Mouse (Mus musculus) kidney, adult 8-10 months (tissue): Measurements from ENCODE around the gene Ly6g.
"Not testable (repeated sequence)": the region's sequence is repeated elsewhere in the genome, so short reads cannot be mapped to it uniquely, and the experiment has no call there.

Experiments used
- DNase-seq, 2 experiments: peaks; one replicate each; pipeline ENCODE4 v3.0.0; 2022

Gene Ly6g

DNA sequence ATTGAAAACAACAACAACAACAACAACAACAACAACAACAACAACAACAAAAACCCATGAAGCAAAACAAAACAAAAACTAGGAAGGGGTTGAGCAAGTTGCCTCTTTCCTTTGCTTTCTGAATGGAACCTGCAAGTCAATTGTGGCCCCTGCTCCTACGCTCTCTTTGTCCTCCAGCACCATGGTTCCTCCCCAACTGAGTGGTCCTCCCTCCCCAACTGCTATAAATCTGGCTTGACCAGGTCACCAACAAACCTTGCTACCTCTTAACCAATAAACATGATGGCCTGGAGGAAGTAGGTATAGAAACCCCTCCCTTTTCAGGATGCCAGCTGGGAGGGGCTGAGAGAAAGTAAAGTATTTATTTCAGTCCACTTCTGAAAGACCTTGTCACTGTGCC, at the start of gene Ly6g:
TSS of gene Ly6g (plus strand) at position 301 of the 400 bp plus-strand sequence.
- DNase-seq: no peak

GRCm38 (mm10) chr15:75110424-75110823, 44.6 kb upstream of the Ly6g start:
- not testable (repeated sequence) for DNase-seq

DNA sequence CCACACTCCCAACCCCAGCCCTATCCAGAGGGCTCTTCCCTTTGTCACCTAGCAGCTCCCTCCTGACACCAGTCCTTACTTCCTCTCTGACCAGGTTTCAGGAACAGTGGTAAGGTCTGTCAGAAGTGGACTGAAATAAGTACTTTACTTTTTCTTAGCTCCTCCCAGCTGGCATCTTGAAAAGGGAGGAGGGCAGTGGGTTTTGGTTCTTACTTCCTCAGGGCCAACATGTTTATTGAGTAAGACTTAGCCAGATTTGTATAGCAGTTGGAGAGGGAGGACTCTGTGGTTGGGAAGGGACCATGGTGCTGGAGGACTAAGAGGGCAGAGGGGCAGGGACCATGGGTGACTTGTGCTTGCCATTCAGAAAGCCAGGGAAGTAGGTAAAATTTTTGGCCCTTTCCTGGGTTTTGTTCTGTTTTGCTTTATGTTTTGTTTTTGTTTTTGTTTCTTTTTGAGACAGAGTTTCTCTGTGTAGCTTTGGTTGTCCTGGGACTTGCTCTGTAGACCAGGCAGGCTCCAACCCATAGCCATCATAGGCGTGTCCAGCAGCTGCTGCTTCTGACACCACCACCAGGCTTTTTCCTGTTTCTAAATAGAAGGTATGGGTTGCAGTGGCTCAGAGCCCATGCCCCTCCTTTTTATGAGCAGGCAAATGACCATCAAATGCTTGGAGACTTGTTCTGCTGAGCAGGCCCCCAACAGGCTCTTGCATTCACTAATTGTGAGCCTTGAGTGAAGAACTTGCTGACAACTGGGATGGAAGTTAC, 43.0 kb upstream of the Ly6g start, which contains the start of gene Ly6c2:
TSS of gene Ly6c2 (minus strand) at position 110 of the 770 bp plus-strand sequence.
- not testable (repeated sequence) for DNase-seq

GRCm38 (mm10) chr15:75116525-75116924, 38.5 kb upstream of the Ly6g start:
- DNase-seq: no peak

DNA sequence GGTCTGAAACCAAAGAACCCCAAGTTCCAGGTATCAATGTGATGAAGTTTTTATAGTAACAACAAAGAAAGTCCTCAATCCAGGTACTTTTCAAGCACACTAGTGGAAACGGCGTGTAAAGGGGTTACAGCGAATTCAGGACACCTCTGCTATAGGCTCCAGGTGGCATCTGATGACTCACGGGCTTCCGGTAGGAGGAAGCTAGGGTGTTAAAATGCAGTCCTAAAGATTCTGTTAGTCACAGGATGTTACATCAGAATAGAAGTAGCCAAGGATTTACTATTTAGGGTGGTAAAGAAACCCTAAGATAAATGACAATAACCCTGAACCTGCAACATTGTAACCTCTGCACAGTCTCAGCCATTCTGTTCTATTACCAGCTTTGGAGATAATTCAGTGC, 37.6 kb upstream of the Ly6g start:
- DNase-seq: not testable (repeated sequence)

GRCm38 (mm10) chr15:75118742-75119141, 36.3 kb upstream of the Ly6g start:
- peak in 1 of 2 experiments; percentile 41 for DNase-seq

- no peak for DNase-seq
These were observed 35.0 kb upstream of the Ly6g start for GRCm38 (mm10) chr15:75120066-75120465.

- peak in 1 of 2 experiments; percentile 50 for DNase-seq
These were observed 22.7 kb upstream of the Ly6g start for GRCm38 (mm10) chr15:75132346-75132745.

DNA sequence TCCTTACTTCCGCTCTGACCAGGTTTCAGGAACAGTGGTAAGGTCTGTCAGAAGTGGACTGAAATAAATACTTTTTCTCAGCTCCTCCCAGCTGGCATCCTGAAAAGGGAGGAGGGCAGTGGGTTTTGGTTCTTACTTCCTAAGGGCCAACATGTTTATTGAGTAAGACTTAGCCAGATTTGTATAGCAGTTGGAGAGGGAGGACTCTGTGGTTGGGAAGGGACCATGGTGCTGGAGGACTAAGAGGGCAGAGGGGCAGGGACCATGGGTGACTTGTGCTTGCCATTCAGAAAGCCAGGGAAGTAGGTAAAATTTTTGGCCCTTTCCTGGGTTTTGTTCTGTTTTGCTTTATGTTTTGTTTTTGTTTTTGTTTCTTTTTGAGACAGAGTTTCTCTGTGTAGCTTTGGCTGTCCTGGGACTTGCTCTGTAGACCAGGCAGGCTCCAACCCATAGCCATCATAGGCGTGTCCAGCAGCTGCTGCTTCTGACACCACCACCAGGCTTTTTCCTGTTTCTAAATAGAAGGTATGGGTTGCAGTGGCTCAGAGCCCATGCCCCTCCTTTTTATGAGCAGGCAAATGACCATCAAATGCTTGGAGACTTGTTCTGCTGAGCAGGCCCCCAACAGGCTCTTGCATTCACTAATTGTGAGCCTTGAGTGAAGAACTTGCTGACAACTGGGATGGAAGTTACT, 19.8 kb upstream of the Ly6g start:
- not testable (repeated sequence) for DNase-seq

- not testable (repeated sequence) for DNase-seq
These were observed 17.3 kb upstream of the Ly6g start for GRCm38 (mm10) chr15:75137739-75138138.

DNA sequence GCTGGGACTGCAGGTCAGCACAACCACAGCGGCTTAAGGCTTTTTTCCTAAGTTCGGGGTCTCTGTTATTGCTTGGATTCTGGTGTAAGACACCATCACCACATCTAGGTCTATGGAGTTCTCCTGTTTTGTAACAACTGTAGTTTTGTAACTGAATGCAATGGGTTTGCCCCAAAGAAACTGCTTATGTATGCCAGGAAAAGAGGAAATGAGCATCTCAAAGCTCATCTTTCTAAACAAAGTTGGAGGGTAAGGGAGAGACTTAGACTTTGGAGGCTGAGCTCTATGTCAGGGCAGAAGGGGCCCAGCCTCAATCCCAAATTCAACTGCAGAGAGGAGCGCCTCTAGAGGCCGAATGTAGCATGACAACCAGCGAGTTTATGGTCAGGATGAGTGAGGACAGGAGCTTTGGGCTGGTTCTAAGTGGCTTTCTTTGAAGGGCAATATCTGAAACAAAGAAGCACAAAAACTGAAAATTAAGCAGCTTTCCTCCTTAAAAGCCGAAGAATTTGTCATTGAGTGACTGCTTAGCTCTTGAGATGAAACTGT, 13.2 kb upstream of the Ly6g start:
- peak in 1 of 2 experiments; percentile 44 for DNase-seq

DNA sequence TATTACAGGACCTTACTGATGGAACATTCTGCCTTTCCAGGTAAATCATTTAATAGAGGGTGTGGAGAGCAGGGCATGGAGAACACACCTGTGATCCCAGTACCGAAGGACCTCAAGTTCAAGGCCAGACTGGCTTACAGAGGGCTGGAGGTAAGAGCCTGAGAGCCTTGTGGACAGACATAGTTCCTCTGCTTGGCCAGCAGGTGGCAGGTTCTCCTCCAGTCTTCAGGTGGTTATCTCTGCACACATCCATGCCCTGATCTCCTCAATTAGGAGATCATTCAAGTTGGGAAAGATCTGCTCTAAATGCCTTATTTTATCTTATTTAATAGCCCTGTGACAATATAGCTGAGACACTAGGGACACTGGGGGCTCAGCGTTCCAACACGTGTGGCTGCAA, 11.3 kb upstream of the Ly6g start:
- DNase-seq: no peak

GRCm38 (mm10) chr15:75153087-75153486, 2.0 kb upstream of the Ly6g start:
- DNase-seq: no peak

- no peak for DNase-seq
These were observed 2.6 kb downstream of the Ly6g start for GRCm38 (mm10) chr15:75157646-75158045.

- peak; percentile 15 to 27 for DNase-seq
These were observed 20.5 kb downstream of the Ly6g start for GRCm38 (mm10) chr15:75175506-75175905.

GRCm38 (mm10) chr15:75186291-75186690, 31.3 kb downstream of the Ly6g start:
- no peak for DNase-seq

DNA sequence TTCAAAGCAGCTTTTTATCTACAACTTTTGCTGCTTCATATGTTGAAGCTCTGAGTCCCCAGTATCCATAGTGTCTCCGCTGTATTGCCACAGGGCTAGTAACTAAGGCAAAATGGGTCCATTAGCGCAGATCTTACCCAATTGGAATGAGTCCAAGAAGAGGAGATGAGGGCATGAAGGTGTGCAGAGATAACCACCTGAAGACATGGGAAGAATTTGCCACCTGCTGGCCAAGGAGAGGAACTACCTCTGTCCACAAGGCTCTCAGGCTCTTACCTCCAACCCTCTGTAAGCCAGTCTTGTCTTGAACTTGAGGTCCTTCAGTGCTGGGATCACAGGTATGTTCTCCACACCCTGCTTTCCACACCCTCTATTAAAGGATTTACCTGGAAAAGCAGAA, 34.1 kb downstream of the Ly6g start:
- DNase-seq: no peak

GRCm38 (mm10) chr15:75190560-75190959, 35.5 kb downstream of the Ly6g start:
- DNase-seq: peak in 1 of 2 experiments; percentile 43
